Mouse (Mus musculus) CH12.LX (cell line): Measurements from ENCODE around the gene Fars2. TPM values are rescaled to one million over a fixed set of nuclear protein-coding genes. Genes with fewer than 3 reads are reported as not detected.

ENCODE experiments used
- DNase-seq: peaks from one replicate; pipeline ENCODE4 v3.0.0-alpha.2; 2013; ENCODE audit errors: extremely low read depth
- H3K27ac ChIP-seq: 2 replicates; pipeline ENCODE4 v1.5.1; 2012; ENCODE audit warnings: low read depth, mild to moderate bottlenecking, control low read depth, moderate library complexity; ENCODE audit not compliant: insufficient read depth
- H3K27me3 ChIP-seq: replicated peaks from 2 replicates; pipeline ENCODE3; 2012; ENCODE audit warnings: inconsistent platforms
- H3K36me3 ChIP-seq, 2 experiments: replicated peaks in 1 of 2; 2 replicates each; pipeline versions ENCODE3 to v1.6.1; 2012; ENCODE audit warnings: inconsistent platforms in 1 of 2, low read length in 1 of 2, mild to moderate bottlenecking in 1 of 2, mixed read lengths in 1 of 2, moderate library complexity in 1 of 2; ENCODE audit not compliant: control insufficient read depth in 1 of 2, insufficient read depth in 1 of 2
- H3K4me1 ChIP-seq, 2 experiments: 2 replicates each; pipeline ENCODE4 v1.6.1; 2012; ENCODE audit warnings: inconsistent platforms in 1 of 2, moderate library complexity in 1 of 2; ENCODE audit not compliant: insufficient read depth in 2 of 2, control insufficient read depth in 1 of 2
- H3K4me2 ChIP-seq: 2 replicates; pipeline ENCODE4 v1.6.1; 2012; ENCODE audit warnings: low read depth, mild to moderate bottlenecking, control low read depth; ENCODE audit not compliant: poor library complexity, insufficient read depth, severe bottlenecking
- H3K4me3 ChIP-seq, 3 experiments: fragments of 150-350 bp in 1 of 3; sonication (generic) in 1 of 3; replicated peaks in 1 of 3; 2 replicates each; pipeline versions ENCODE3 to v1.5.1; 2011 to 2012; ENCODE audit warnings: low read depth in 2 of 3, low read length in 2 of 3, mild to moderate bottlenecking in 2 of 3, moderate library complexity in 2 of 3, control low read depth in 1 of 3, improper control_type of control experiment in 1 of 3, inconsistent platforms in 1 of 3, mixed read lengths in 1 of 3; ENCODE audit not compliant: poor library complexity in 1 of 3
- H3K79me2 ChIP-seq: replicated peaks from 2 replicates; pipeline ENCODE4 v1.6.1; 2012; ENCODE audit warnings: mild to moderate bottlenecking, moderate library complexity; ENCODE audit not compliant: control insufficient read depth, poor library complexity, insufficient read depth, severe bottlenecking; ENCODE audit errors: extremely low read depth
- H3K9ac ChIP-seq: 2 replicates; pipeline ENCODE4 v1.6.1; 2012; ENCODE audit warnings: low read depth, mild to moderate bottlenecking, control low read depth, moderate library complexity; ENCODE audit not compliant: insufficient read depth
- H3K9me3 ChIP-seq: replicated peaks from 2 replicates; pipeline ENCODE3; 2012; ENCODE audit warnings: low read length, inconsistent platforms, mixed read lengths
- BHLHE40 ChIP-seq: IDR thresholded peaks from 2 replicates; pipeline ENCODE4 v1.6.1; 2011; ENCODE audit warnings: mild to moderate bottlenecking, low read depth, low read length, improper control_type of control experiment
- CHD2 ChIP-seq: IDR thresholded peaks from 2 replicates; pipeline ENCODE4 v1.6.1; 2011; ENCODE audit warnings: low read length, improper control_type of control experiment
- CTCF ChIP-seq, 2 experiments: IDR thresholded peaks in 1 of 2; conservative IDR thresholded peaks in 1 of 2; 2 replicates each; pipeline ENCODE4 v1.5.1; 2011 to 2012; ENCODE audit warnings: low read depth in 2 of 2, low read length in 2 of 2, improper control_type of control experiment in 1 of 2, inconsistent platforms in 1 of 2, mild to moderate bottlenecking in 1 of 2, moderate library complexity in 1 of 2
- ELF1 ChIP-seq: IDR thresholded peaks from 2 replicates; pipeline ENCODE4 v1.6.1; 2014; ENCODE audit warnings: low read depth, mild to moderate bottlenecking, inconsistent platforms, low read length, improper control_type of control experiment
- EP300 ChIP-seq: IDR thresholded peaks from 2 replicates; pipeline ENCODE4 v1.6.1; 2011; ENCODE audit warnings: low read length, improper control_type of control experiment
- ETS1 ChIP-seq: conservative IDR thresholded peaks from 2 replicates; pipeline ENCODE4 v1.6.1; 2012; ENCODE audit warnings: low read depth, mild to moderate bottlenecking, inconsistent platforms, low read length, improper control_type of control experiment, moderate library complexity
- JUN ChIP-seq: IDR thresholded peaks from 2 replicates; pipeline ENCODE4 v1.6.1; 2011; ENCODE audit warnings: low read depth, mild to moderate bottlenecking, low read length, improper control_type of control experiment, moderate library complexity; ENCODE audit not compliant: insufficient read depth
- JUND ChIP-seq: conservative IDR thresholded peaks from 2 replicates; pipeline ENCODE4 v1.6.1; 2011; ENCODE audit warnings: low read depth, low read length, improper control_type of control experiment
- KAT2A ChIP-seq: IDR thresholded peaks from 2 replicates; pipeline ENCODE4 v1.6.1; 2012; ENCODE audit warnings: low read length, improper control_type of control experiment, inconsistent platforms; ENCODE audit not compliant: insufficient replicate concordance
- MAX ChIP-seq: IDR thresholded peaks from 2 replicates; pipeline ENCODE4 v1.6.1; 2011; ENCODE audit warnings: low read length, improper control_type of control experiment
- NELFE ChIP-seq: IDR thresholded peaks from 2 replicates; pipeline ENCODE4 v1.6.1; 2011; ENCODE audit warnings: low read depth, low read length, improper control_type of control experiment
- POLR2A ChIP-seq: IDR thresholded peaks from 2 replicates; pipeline ENCODE4 v1.6.1; 2011; ENCODE audit warnings: low read depth, mild to moderate bottlenecking, improper control_type of control experiment, low read length
- TBP ChIP-seq: conservative IDR thresholded peaks from 2 replicates; pipeline ENCODE4 v1.6.1; 2011; ENCODE audit warnings: low read depth, low read length, improper control_type of control experiment
- USF2 ChIP-seq: conservative IDR thresholded peaks from 2 replicates; pipeline ENCODE4 v1.6.1; 2011; ENCODE audit warnings: low read depth, low read length, improper control_type of control experiment
- ZC3H11A ChIP-seq: IDR thresholded peaks from 2 replicates; pipeline ENCODE4 v1.6.1; 2012; ENCODE audit warnings: low read depth, mild to moderate bottlenecking, inconsistent platforms, low read length, improper control_type of control experiment
- ZMIZ1 ChIP-seq: IDR thresholded peaks from 2 replicates; pipeline ENCODE4 v1.6.1; 2012; ENCODE audit warnings: low read depth, mild to moderate bottlenecking, inconsistent platforms, low read length, improper control_type of control experiment
- dilution Hi-C: fragments of 300-500 bp; cut with MboI; formaldehyde crosslinking; loops from 2 replicates; pipeline ENCODE4 v1.14.3; 2020; ENCODE audit warnings: low sequenced_read_pairs; ENCODE audit not compliant: extremely low pct_unique_long_range_greater_than_20kb, extremely low pct_ligation_motif_present
- in situ Hi-C: fragments of 300-500 bp; cut with MboI; formaldehyde crosslinking; loops from 3 replicates; pipeline ENCODE4 v1.14.3; 2019; ENCODE audit warnings: low sequenced_read_pairs, low pct_ligation_motif_present, low pct_unique_long_range_greater_than_20kb, mixed read lengths
- polyA plus RNA-seq: library from polyadenylated mRNA; unstranded; fragments of >175 nt; gene quantifications from 2 replicates; pipeline ENCODE4 v1.2.1, GENCODE M21; 2012; ENCODE audit warnings: low read depth; ENCODE audit not compliant: insufficient read length
- total RNA-seq, 2 experiments: library from RNA; depleted of rRNA; stranded (reverse); fragments of 300-350 nt in 1 of 2; fragments of >200 nt in 1 of 2; gene quantifications; 2 replicates each; pipeline ENCODE4 v1.2.3; 2012 to 2014

Gene Fars2
- total and polyA plus RNA-seq, 3 experiments, result 30.2 to 47.7 (median 46.4) TPM

GRCm38 (mm10) chr13:36724533-36725470 lies 607.6 kb downstream of the Fars2 start:
- dilution Hi-C loops, result no loop called here
- in situ Hi-C loops, result no loop called here
- Histone ChIP-seq H3K4me2 (no peak overlapping the region), H3K79me2 (no peaks in the 10 kb centered on the region), H3K27me3 (no peaks in the 10 kb centered on the region), H3K9ac (no peak overlapping the region), H3K4me3 (no peak overlapping the region), H3K4me1 (no peaks in the 10 kb centered on the region), H3K27ac (no peak overlapping the region), H3K9me3 (no peaks in the 10 kb centered on the region), H3K36me3 (no peaks in the 10 kb centered on the region)
- TF ChIP-seq ETS1, result no peak
- no peak for TF ChIP-seq NELFE
- no peak for TF ChIP-seq BHLHE40
- no peak for TF ChIP-seq ELF1
- TF ChIP-seq MAX, result no peak
- TF ChIP-seq POLR2A, result no peak
- TF ChIP-seq CHD2, result no peak
- no peak for TF ChIP-seq CTCF (conservative IDR thresholded peaks at IDR 0.05 in 1 of 2, IDR thresholded peaks at IDR 0.05 in 1 of 2; ENCODE audit: low read depth in 2 of 2, low read length in 2 of 2)
- TF ChIP-seq ZC3H11A, result no peak
- no peak for TF ChIP-seq ZMIZ1
- no peak for TF ChIP-seq JUND
- no peak for TF ChIP-seq USF2
- no peak for DNase-seq

GRCm38 (mm10) chr13:36725881-36726280 lies 608.7 kb downstream of the Fars2 start:
- no peaks in the 10 kb centered on the region for H3K27me3 ChIP-seq
- in situ Hi-C loops, result no loop called here
- dilution Hi-C loops, result no loop called here
- H3K27ac ChIP-seq, result no peak overlapping the region
- TF ChIP-seq EP300 (no peak), TBP (no peak), KAT2A (no peak), JUN (no peak), CTCF (conservative IDR thresholded peaks at IDR 0.05 in 1 of 2, IDR thresholded peaks at IDR 0.05 in 1 of 2; ENCODE audit: low read depth in 2 of 2, low read length in 2 of 2) (no peak)
- H3K79me2 ChIP-seq, result no peaks in the 10 kb centered on the region
- H3K4me1 ChIP-seq, result no peaks in the 10 kb centered on the region
- no peak overlapping the region for H3K9ac ChIP-seq
- H3K4me3 ChIP-seq, result no peak overlapping the region
- H3K4me2 ChIP-seq, result no peak overlapping the region
- DNase-seq, result no peak
- H3K9me3 ChIP-seq, result no peaks in the 10 kb centered on the region
- H3K36me3 ChIP-seq, result no peaks in the 10 kb centered on the region
